Mouse (Mus musculus) intestine, postnatal 0 days (tissue): ENCODE results near the gene Rfc5. TPM values are rescaled to one million over a fixed set of nuclear protein-coding genes. Genes with fewer than 3 reads are reported as not detected.
"Not testable (repeated sequence)": the region's sequence is repeated elsewhere in the genome, so short reads cannot be mapped to it uniquely, and the experiment has no call there.

Source experiments
- ATAC-seq: fragments of 200-750 bp; cut with Nextera tagmentation; 2 replicates; pipeline ENCODE4 v1.8.0; 2017; ENCODE audit warnings: mild to moderate bottlenecking, moderate TSS enrichment, moderate library complexity
- H3K27ac ChIP-seq: fragments of 300-500 bp; sonication (generic); 2 replicates; pipeline ENCODE4 v1.5.1; 2014; ENCODE audit warnings: mild to moderate bottlenecking, low read depth, low read length, moderate library complexity
- H3K27me3 ChIP-seq: fragments of 300-500 bp; sonication (generic); replicated peaks from 2 replicates; pipeline ENCODE4 v1.6.1; 2014; ENCODE audit warnings: low read length, mixed read lengths; ENCODE audit not compliant: control insufficient read depth, insufficient read depth
- H3K36me3 ChIP-seq: fragments of 300-500 bp; sonication (generic); 2 replicates; pipeline ENCODE4 v1.6.1; 2014; ENCODE audit warnings: mild to moderate bottlenecking, moderate library complexity; ENCODE audit not compliant: control insufficient read depth, insufficient read depth
- H3K4me1 ChIP-seq: fragments of 300-500 bp; sonication (generic); replicated peaks from 2 replicates; pipeline ENCODE4 v1.6.1; 2014; ENCODE audit warnings: antibody characterized with exemption, low read length, mixed read lengths; ENCODE audit not compliant: control insufficient read depth, insufficient read depth
- H3K4me2 ChIP-seq: fragments of 300-500 bp; sonication (generic); replicated peaks from 2 replicates; pipeline ENCODE4 v1.6.1; 2014; ENCODE audit warnings: low read depth, mild to moderate bottlenecking, moderate library complexity
- H3K4me3 ChIP-seq: fragments of 300-500 bp; sonication (generic); 2 replicates; pipeline ENCODE4 v1.5.1; 2014; ENCODE audit warnings: low read depth, low read length
- H3K9ac ChIP-seq: fragments of 300-500 bp; sonication (generic); 2 replicates; pipeline ENCODE4 v1.6.1; 2014; ENCODE audit warnings: mild to moderate bottlenecking, low read depth, low read length
- H3K9me3 ChIP-seq: fragments of 300-500 bp; sonication (generic); 2 replicates; pipeline ENCODE4 v1.6.1; 2016; ENCODE audit warnings: mixed run types; ENCODE audit not compliant: control insufficient read depth
- CTCF ChIP-seq: sonication (generic); IDR thresholded peaks from 2 replicates; pipeline ENCODE4 v1.5.1; 2016; ENCODE audit warnings: low read depth, mild to moderate bottlenecking, control low read depth, antibody characterized with exemption, moderate library complexity
- WGBS: fragments of 180-500 bp; shearing (Covaris S2); extraction: QIAGEN DNeasy Blood & Tissue Kit; methylation state at CpG from one replicate; pipeline ENCODE4 v1.1.7; 2014; 5-methylcytosine and 5-hydroxymethylcytosine counted together
- polyA plus RNA-seq: library from polyadenylated mRNA; unstranded; fragments of >200 nt; fragmentation: Nextera tagmentation; extraction: Ambion mirVana; gene quantifications from 2 replicates; pipeline ENCODE4 v1.2.1, GENCODE M21; 2015

The Rfc5 gene
- polyA plus RNA-seq, 1 experiment from 2014 or later, result 29.1 TPM

DNA sequence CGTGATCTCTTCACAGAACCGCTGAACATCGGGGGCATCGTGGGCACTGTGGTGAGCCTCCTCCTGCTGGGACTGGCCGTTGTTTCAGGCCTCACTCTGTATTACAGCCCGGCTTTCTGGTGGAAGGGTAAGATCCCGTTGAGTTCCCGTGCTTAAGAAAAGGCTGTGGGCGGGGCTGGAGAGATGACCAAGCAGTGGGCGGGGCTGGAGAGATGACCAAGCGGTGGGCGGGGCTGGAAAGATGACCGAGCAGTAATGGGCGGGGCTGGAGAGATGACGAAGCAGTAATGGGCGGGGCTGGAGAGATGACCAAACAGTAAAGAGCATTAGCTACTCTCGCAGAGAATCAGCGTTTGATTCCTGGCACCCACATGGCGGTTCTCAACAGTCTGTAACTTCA, 40.6 kb downstream of the Rfc5 start:
- H3K4me2 ChIP-seq, result no peak overlapping the region
- no peak for TF ChIP-seq CTCF
- H3K9ac ChIP-seq, result no peak overlapping the region
- no peaks in the 10 kb centered on the region for H3K27me3 ChIP-seq
- no peak overlapping the region for H3K27ac ChIP-seq
- no peaks in the 10 kb centered on the region for H3K4me1 ChIP-seq
- peak; percentile 46; the same call in 1 of the 2 replicates for ATAC-seq
- no peaks in the 10 kb centered on the region for H3K9me3 ChIP-seq
- H3K36me3 ChIP-seq, result peaks cover 25% of the 10 kb centered on the region; the same call in 1 of the 2 replicates
- H3K4me3 ChIP-seq, result no peak overlapping the region
- WGBS, result 50% methylated on average over 19 of the region's 19 CpGs

DNA sequence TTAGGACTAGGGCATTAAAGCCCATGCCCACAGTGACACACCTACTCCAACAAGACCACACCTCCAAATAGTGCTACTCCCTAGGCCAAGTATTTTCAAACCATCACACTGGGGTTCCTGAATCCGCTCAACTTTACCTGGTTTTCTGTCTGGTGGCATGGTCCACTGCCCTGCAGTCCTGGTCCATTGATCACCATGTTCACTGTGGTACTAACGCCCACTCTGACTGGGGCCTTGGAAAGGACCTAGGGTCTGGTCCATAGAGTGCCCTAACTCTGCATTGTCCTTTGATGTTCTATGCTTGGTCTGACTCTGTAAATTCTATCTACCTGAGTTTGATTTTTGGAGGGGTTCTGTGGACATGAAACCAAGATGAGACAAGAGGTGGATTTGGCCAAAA, 41.0 kb downstream of the Rfc5 start:
- H3K4me2 ChIP-seq, result no peak overlapping the region
- 87% methylated on average over 2 of the region's 2 CpGs for WGBS
- no peak for ATAC-seq
- H3K4me1 ChIP-seq, result no peaks in the 10 kb centered on the region
- H3K27ac ChIP-seq, result no peak overlapping the region
- H3K9me3 ChIP-seq, result no peaks in the 10 kb centered on the region
- H3K36me3 ChIP-seq, result peaks cover 23% of the 10 kb centered on the region; the same call in 1 of the 2 replicates
- TF ChIP-seq CTCF, result no peak
- no peaks in the 10 kb centered on the region for H3K27me3 ChIP-seq
- H3K4me3 ChIP-seq, result no peak overlapping the region
- no peak overlapping the region for H3K9ac ChIP-seq

DNA sequence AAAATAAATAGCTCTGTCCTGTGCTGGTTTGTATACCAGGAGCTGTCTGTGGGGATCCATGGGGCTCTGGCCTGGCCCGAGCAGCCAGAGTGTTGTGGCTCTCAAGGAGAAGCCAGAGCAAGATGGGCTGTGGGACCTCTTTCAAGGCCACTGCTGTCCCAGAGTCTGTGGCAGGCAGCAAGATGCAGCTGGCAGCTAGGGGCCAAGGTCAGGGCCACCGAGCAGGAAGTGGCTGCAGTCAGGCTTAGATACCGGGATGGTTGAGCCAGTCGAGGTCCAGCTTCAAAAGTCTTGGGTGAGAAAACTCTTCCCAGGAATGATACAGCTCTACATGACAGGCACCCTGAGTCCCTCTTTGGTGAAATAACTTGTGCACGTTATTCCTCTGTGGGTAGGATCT, 41.8 kb downstream of the Rfc5 start:
- Histone ChIP-seq H3K36me3 (peaks cover 15% of the 10 kb centered on the region; the same call in 1 of the 2 replicates), H3K4me2 (no peak overlapping the region), H3K9ac (no peak overlapping the region), H3K4me3 (no peak overlapping the region), H3K9me3 (no peaks in the 10 kb centered on the region), H3K27ac (no peak overlapping the region), H3K27me3 (no peaks in the 10 kb centered on the region), H3K4me1 (no peaks in the 10 kb centered on the region)
- TF ChIP-seq CTCF, result no peak
- ATAC-seq, result no peak
- WGBS, result 77% methylated on average over 5 of the region's 5 CpGs

DNA sequence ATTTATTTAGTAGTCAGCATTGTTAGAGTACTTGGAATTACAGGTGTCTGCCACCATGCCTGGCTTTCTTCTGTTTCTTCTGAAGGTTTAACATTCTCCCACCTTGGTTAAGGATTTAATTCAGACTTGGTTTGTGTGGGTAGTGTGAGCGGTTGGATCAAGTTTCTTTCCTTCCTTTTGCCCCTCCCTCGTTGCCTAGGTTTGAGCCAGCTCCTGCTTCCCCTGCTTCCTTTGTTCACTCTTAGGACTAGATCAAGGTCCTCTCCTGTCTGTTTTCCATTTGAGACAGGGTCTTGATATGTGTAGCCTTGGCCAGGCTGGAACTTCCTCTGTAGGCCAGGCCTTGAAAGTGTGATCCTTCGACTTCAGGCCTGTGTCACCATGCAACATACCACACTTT, 42.6 kb downstream of the Rfc5 start:
- no peaks in the 10 kb centered on the region for H3K4me1 ChIP-seq
- H3K27me3 ChIP-seq, result no peaks in the 10 kb centered on the region
- H3K9me3 ChIP-seq, result no peaks in the 10 kb centered on the region
- no peak overlapping the region for H3K4me3 ChIP-seq
- ATAC-seq, result no peak
- 61% methylated on average over 3 of the region's 3 CpGs for WGBS
- no peak for TF ChIP-seq CTCF
- H3K36me3 ChIP-seq, result peaks cover 10% of the 10 kb centered on the region; the same call in 1 of the 2 replicates
- no peak overlapping the region for H3K9ac ChIP-seq
- no peak overlapping the region for H3K27ac ChIP-seq
- no peak overlapping the region for H3K4me2 ChIP-seq

DNA sequence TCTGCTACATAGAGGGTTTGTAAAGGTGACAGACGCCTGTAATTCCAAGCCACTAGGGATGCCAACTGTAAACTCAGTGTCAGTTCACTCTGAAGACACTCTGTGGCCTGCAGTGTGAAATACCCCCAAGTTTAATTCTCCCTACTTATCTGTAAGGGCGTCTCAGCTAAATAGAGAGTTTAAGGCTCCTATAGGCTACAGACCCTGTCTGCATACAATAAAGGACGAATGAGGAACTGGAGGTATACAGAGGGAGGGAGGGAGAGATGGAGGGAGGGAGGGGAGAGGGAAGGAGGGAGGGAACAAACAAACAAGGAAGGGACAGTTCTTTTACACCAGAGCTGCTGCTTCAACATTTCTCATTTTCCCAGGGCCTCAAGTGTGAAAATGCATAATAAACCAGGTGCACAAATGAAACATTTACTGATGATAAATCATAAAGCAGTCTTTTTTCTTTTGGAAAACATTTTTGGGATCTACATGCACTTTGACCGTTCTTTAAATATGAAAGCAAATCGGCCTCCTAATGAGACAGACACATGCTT, 43.3 kb downstream of the Rfc5 start:
- no peak overlapping the region for H3K27ac ChIP-seq
- H3K36me3 ChIP-seq, result peaks cover 16% of the 10 kb centered on the region; the same call in 1 of the 2 replicates
- no peaks in the 10 kb centered on the region for H3K4me1 ChIP-seq
- no peak for ATAC-seq
- no peaks in the 10 kb centered on the region for H3K27me3 ChIP-seq
- no peak overlapping the region for H3K4me2 ChIP-seq
- no peaks in the 10 kb centered on the region for H3K9me3 ChIP-seq
- 84% methylated on average over 5 of the region's 5 CpGs for WGBS
- H3K9ac ChIP-seq, result no peak overlapping the region
- TF ChIP-seq CTCF, result no peak
- H3K4me3 ChIP-seq, result no peak overlapping the region

DNA sequence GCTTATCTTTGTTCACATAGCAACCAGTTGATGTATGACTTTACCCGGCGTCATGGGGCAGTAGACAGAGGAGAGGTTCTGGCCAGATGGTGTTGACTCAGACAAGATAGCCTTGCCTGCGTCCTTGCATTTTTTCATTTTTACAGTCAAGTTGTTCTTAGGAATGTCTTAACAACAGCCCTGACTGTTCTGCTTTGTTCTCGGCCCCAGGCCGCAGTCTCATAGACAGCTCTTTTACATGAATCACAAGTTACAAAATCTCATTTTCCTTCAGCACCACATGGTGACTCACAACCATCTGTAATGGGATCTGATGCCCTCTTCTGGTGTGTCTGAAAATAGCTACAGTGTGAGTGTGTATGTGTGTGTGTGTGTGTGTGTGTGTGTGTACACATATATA, 44.4 kb downstream of the Rfc5 start:
- not testable (repeated sequence) for H3K9ac ChIP-seq, H3K27me3 ChIP-seq, H3K27ac ChIP-seq, ATAC-seq, H3K4me3 ChIP-seq, H3K9me3 ChIP-seq, H3K4me1 ChIP-seq, H3K4me2 ChIP-seq
- peaks cover 24% of the 10 kb centered on the region; the same call in 1 of the 2 replicates for H3K36me3 ChIP-seq
- WGBS, result 85% methylated on average over 5 of the region's 5 CpGs

DNA sequence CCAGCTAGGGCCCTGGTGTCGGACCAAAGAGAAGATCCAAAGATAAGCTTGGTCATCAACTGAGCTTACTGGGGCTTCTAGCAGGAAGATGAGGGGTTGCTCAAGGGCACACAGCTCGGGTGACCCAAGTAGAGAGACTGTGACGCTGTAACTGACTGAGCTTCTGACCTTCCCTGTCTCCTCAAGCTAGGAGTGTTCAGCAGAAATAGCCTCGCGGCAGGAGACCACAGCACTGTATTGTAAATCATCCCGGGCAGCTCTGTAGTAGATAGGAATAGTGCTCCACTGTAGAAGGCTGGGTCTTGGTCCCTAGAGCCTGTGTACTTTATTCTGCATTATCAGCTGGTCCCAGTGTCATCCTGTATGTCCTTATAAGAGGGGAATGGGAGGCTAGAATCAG, 47.0 kb downstream of the Rfc5 start:
- 80% methylated on average over 6 of the region's 6 CpGs for WGBS
- TF ChIP-seq CTCF, result no peak

More for the DNA sequence above, 47.0 kb downstream of the Rfc5 start:
- H3K9ac ChIP-seq, result no peak overlapping the region
- no peak overlapping the region for H3K27ac ChIP-seq
- no peaks in the 10 kb centered on the region for H3K4me1 ChIP-seq
- H3K27me3 ChIP-seq, result no peaks in the 10 kb centered on the region
- no peak overlapping the region for H3K4me3 ChIP-seq
- H3K9me3 ChIP-seq, result no peaks in the 10 kb centered on the region
- no peak overlapping the region for H3K4me2 ChIP-seq
- peaks cover 41% of the 10 kb centered on the region for H3K36me3 ChIP-seq
- no peak for ATAC-seq
